Mouse (Mus musculus) G1E (cell line): ENCODE measurements around the gene Nrp2. TPM values are rescaled to one million over a fixed set of nuclear protein-coding genes. Genes with fewer than 3 reads are reported as not detected.

ENCODE experiments used
- ATAC-seq: 2 replicates; pipeline ENCODE4 v1.8.0; 2016; ENCODE audit warnings: mild to moderate bottlenecking; ENCODE audit not compliant: insufficient number of reproducible peaks, poor library complexity, low FRiP score, severe bottlenecking; ENCODE audit errors: extremely low read depth
- DNase-seq: peaks from one replicate; pipeline ENCODE4 v3.0.0; 2012; ENCODE audit warnings: low spot score
- H3K27me3 ChIP-seq: 2 replicates; pipeline ENCODE4 v1.6.1; 2012; ENCODE audit warnings: mild to moderate bottlenecking, low read length, inconsistent platforms; ENCODE audit not compliant: insufficient read depth
- H3K36me3 ChIP-seq: replicated peaks from 2 replicates; pipeline ENCODE3; 2012; ENCODE audit warnings: mild to moderate bottlenecking, inconsistent platforms
- H3K4me1 ChIP-seq: 2 replicates; pipeline ENCODE4 v1.6.1; 2012; ENCODE audit warnings: low read depth, low read length, inconsistent platforms, mixed read lengths; ENCODE audit not compliant: insufficient read depth
- H3K4me3 ChIP-seq: 2 replicates; pipeline ENCODE4 v1.5.1; 2012; ENCODE audit warnings: low read depth, mild to moderate bottlenecking, inconsistent platforms, low read length, moderate library complexity, mixed read lengths
- H3K9me3 ChIP-seq: replicated peaks from 2 replicates; pipeline ENCODE4 v1.6.1; 2012; ENCODE audit warnings: inconsistent platforms
- CTCF ChIP-seq: IDR thresholded peaks from 2 replicates; pipeline ENCODE4 v1.5.1; 2012; ENCODE audit warnings: low read depth, low read length, inconsistent platforms, mixed read lengths
- GATA1 ChIP-seq: IDR thresholded peaks from 2 replicates; pipeline ENCODE4 v1.6.1; 2012; ENCODE audit warnings: borderline replicate concordance, low read length, inconsistent platforms, mixed read lengths
- GATA2 ChIP-seq: IDR thresholded peaks from 2 replicates; pipeline ENCODE4 v1.6.1; 2012; ENCODE audit warnings: low read depth, low read length, inconsistent platforms, borderline replicate concordance
- POLR2AphosphoS5 ChIP-seq: IDR thresholded peaks from 2 replicates; pipeline ENCODE4 v1.6.1; 2012; ENCODE audit warnings: low read depth, low read length, inconsistent platforms; ENCODE audit not compliant: insufficient replicate concordance
- TAL1 ChIP-seq: conservative IDR thresholded peaks from 2 replicates; pipeline ENCODE4 v1.6.1; 2012; ENCODE audit warnings: low read depth, low read length, inconsistent platforms, mixed read lengths
- polyA plus RNA-seq: library from polyadenylated mRNA; stranded (reverse); fragments of >175 nt; gene quantifications from 2 replicates; pipeline ENCODE4 v1.2.3, GENCODE M21; 2012
- total RNA-seq, 2 experiments: library from RNA; stranded (forward) in 1 of 2; stranded (reverse) in 1 of 2; fragments of 200-1000 nt in 1 of 2; fragments of >200 nt in 1 of 2; fragmentation: Nextera tagmentation in 1 of 2; gene quantifications; 2 replicates each; pipeline ENCODE4 v1.2.3; 2014 to 2017

Gene Nrp2
- total and polyA plus RNA-seq, 3 experiments, result 0.07 to 0.16 TPM; not detected in 1

DNA sequence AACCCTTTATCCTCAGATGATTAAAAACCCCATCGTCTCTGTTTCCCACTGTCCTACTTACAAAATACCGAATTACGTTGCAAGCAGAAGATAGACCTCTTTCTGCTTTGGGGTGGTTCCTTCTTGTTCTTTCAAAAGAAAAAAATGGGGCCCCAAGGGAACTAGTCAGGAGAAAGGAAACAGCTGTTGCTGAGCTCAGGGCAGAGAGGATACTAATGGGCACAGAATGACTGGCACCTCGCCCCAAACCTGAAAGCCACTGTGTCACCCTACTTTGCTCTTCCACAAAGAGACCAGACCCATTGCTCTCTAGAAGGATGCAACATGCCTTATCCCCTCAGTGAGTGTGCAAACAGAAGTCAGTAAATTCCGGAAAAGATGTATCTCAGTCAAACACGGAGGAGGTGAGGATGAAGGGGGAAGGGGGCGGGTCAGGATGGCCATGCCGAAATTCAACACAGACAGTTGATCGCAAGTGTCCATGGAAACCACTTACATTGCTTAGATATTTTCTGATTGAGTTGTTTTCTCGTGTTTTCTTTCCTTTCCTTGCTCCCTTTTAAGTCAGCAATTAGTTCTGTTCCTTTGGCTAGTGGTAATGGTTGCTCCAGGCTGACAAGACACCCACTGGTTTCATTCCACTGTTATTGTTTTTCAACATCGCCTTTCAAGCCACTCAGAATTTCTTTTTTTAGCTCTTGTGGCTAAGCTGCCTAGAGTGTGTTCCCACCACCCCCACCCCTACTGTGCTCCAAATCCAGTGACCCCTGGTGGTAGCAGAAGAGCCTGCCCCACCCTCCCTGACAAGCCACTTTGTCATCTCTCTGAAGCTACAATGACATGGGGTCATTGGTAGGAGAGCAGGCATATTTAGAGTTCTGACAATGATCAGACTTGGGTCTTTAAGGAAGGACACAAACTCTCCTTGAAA, 71.5 kb downstream of the Nrp2 start:
- peaks cover 3% of the 10 kb centered on the region for H3K27me3 ChIP-seq
- H3K4me3 ChIP-seq, result peak overlapping the region; percentile 66; the same call in 1 of the 2 replicates
- TF ChIP-seq TAL1 (no peak), POLR2AphosphoS5 (no peak), GATA1 (no peak), CTCF (peak; percentile 37), GATA2 (no peak)
- H3K36me3 ChIP-seq, result no peaks in the 10 kb centered on the region
- H3K9me3 ChIP-seq, result no peaks in the 10 kb centered on the region
- DNase-seq (peak; percentile 59), ATAC-seq (no peak)
- peaks cover 84% of the 10 kb centered on the region for H3K4me1 ChIP-seq

DNA sequence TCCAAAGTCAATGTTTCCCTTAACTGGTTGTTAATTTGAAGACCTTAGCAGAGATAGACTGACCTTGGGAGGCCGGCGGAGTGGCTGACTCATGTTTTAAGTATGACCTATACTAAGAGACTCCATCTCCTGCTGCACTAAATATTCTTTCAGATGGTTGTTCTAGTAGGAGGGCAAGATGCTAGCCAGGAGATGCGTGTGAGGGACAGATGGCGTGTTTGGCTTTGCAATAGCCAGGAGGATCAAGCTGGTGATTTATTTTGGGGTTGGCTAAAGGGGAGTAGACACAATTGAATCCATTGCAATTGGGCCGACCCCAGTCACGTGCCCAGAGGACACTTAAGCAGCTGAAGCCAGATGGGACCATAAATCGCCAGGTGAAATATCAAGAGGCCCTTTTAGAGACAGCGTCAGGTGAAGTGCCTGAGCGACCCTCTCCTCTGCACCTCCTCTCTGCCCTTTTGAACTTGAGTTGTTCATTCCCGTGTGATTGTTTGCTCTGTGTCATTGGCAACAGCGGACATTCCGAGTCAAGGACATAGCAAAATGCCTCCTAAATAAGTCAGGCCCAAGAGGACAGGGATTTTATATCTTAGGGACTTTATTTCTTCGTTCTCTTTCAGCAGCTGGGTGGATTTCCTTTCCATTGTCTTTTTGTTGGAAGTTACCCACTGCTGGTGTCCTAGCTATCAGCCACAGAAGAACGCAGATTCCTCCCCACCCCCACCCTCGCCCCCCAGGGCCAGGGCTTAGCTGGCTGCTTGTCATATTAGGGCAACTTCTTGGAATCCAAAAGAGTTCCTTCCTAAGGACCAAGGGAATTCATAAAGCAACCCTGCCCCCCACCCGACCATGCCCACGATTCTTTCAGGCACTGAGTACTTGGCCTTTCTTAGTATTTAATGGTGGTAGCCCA, 74.5 kb downstream of the Nrp2 start:
- Histone ChIP-seq H3K4me3 (no peak overlapping the region), H3K36me3 (no peaks in the 10 kb centered on the region), H3K9me3 (no peaks in the 10 kb centered on the region), H3K4me1 (peaks cover 78% of the 10 kb centered on the region), H3K27me3 (peaks cover 29% of the 10 kb centered on the region)
- DNase-seq (no peak), ATAC-seq (no peak)
- TF ChIP-seq GATA2, result no peak
- TF ChIP-seq POLR2AphosphoS5, result no peak
- no peak for TF ChIP-seq CTCF
- TF ChIP-seq TAL1, result no peak
- no peak for TF ChIP-seq GATA1

DNA sequence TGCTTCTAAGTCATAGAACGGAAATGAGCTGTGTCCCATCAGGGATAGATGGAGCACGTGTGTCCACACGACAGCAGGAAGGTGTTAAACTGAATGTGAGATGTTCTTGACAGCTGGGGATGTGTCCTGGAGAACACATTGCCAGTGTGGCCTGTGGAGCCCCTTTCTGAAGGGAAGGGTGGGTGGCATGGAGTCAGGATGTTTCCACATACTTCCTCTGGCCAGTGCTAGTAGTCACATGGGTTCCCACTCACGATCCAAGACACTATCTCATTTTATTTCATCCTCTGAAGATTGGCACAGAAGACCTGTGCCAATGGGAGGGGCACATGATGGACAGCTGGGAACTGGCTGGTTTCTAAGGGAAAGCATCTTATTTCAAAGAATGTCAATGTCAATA, 75.8 kb downstream of the Nrp2 start:
- no peak overlapping the region for H3K4me3 ChIP-seq
- H3K4me1 ChIP-seq, result peaks cover 76% of the 10 kb centered on the region
- no peaks in the 10 kb centered on the region for H3K9me3 ChIP-seq
- ATAC-seq (no peak), DNase-seq (no peak)
- no peaks in the 10 kb centered on the region for H3K36me3 ChIP-seq
- TF ChIP-seq TAL1 (no peak), CTCF (no peak), POLR2AphosphoS5 (no peak), GATA1 (no peak), GATA2 (no peak)
- H3K27me3 ChIP-seq, result peaks cover 35% of the 10 kb centered on the region

DNA sequence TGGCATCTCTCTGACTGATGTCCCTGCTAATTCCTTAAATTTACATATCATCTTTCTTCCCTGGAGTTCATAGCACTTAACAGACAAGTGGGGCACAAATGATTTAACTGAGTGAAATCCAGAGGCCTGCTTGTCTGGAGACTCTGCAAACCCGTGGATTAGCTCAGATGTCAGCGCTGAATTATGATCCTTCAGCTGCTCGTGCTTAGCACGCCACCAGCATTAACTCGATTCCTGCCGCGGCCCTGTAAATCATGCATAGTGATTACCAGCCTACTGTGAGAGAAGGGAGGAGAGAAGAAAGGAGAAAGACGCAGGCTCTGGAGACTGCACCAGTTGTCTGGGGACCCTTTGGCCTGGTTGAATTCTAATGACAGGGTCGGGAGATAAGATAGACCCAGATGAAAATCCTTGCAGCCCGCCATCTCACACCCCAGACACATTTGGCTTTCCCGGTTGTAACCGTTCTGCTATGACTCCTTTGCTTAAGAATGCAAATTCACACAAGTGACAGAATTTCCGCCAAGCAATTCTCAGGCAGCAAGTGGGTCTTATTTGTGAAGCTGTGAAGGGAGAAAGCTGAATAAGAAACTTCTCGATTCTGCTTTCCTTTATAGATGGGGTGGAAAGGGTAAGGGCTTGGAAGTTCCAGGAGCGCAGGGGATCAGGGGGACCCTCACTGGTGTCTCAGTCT, 77.1 kb downstream of the Nrp2 start:
- TF ChIP-seq GATA2, result no peak
- no peak for TF ChIP-seq CTCF
- no peak for TF ChIP-seq TAL1
- no peak for TF ChIP-seq GATA1
- no peak for TF ChIP-seq POLR2AphosphoS5
- no peak overlapping the region for H3K4me3 ChIP-seq
- no peaks in the 10 kb centered on the region for H3K36me3 ChIP-seq
- DNase-seq, result no peak
- H3K9me3 ChIP-seq, result no peaks in the 10 kb centered on the region
- peaks cover 42% of the 10 kb centered on the region for H3K27me3 ChIP-seq
- H3K4me1 ChIP-seq, result peaks cover 66% of the 10 kb centered on the region
- no peak for ATAC-seq

DNA sequence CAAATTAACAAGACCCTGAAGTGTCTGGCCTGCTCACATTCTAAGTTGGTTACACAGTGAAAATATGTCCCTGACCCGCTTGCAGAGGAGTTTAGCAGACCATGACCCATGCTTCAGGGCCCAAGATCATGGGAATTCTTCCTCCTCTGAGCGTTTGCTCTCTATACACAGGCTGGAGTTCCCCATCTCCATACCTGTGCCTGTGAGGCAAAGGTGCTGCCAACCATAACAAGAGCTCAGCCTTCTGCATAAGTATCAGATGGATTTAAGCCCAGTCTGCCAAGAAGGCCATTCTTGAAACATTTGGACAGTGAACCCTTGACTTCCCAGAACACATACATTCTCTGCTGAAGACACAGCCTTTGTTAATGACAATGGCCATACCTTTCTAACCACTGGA, 79.1 kb downstream of the Nrp2 start:
- Histone ChIP-seq H3K4me3 (no peak overlapping the region), H3K4me1 (peaks cover 51% of the 10 kb centered on the region), H3K36me3 (no peaks in the 10 kb centered on the region), H3K27me3 (peaks cover 55% of the 10 kb centered on the region), H3K9me3 (no peaks in the 10 kb centered on the region)
- no peak for ATAC-seq
- TF ChIP-seq GATA1 (no peak), POLR2AphosphoS5 (no peak), GATA2 (no peak), CTCF (no peak), TAL1 (no peak)
- DNase-seq, result no peak
